12 mouse cellular contexts compared by ENCODE assay signal in the genomic region with DNA sequence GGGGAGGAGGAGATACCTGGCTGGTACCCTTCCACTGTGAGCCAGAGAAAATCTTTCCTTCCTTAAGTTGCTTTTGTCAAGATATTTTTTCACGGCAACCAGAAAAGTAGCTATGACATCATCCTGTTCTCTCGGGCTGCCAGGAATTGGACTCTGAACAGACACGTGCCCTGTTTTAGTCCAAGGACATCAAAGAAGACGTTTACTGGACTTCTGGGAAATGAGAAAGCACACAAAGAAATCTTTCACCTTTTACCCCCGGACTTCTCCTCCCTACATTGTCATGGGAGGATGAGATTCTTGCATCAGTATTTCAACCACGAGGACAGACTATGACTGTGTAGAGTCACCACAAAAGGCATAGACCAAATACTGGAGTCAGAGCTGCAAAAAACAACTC. TPM values are rescaled to one million over a fixed set of nuclear protein-coding genes. Genes with fewer than 3 reads are reported as not detected.
DNase-seq lines count a peak whose midpoint lies in the region; ATAC-seq and TF ChIP-seq lines count a peak whose summit lies in the region.
"Had no signal": no experiment of that assay in that cellular context is flagged by ENCODE, and none has a peak within 500 bp of the region (broad histone marks: within the 10 kb centered on the region; RNA-seq: fewer than 3 reads in every experiment).

No protein-coding gene starts in this region.

- H3K9me3 ChIP-seq in forebrain, embryonic 12.5 days = no peaks in the 10 kb centered on the region
- no peaks in the 10 kb centered on the region for H3K9me3 ChIP-seq in forebrain, embryonic 13.5 days (replicated peaks)
- H3K9me3 ChIP-seq: embryonic facial prominence, embryonic 12.5 days; neural tube, embryonic 13.5 days had no signal

- no peak for ATAC-seq in forebrain, embryonic 12.5 days (ENCODE audit: low FRiP score)
- no peak for ATAC-seq in forebrain, embryonic 13.5 days

- no peak overlapping the region for H3K4me3 ChIP-seq in forebrain, embryonic 12.5 days (replicated peaks)
- H3K4me3 ChIP-seq in forebrain, embryonic 13.5 days = no peak overlapping the region
- H3K4me3 ChIP-seq in layer of hippocampus, adult 2 months = no peak overlapping the region
- H3K4me3 ChIP-seq in myocyte = no peak overlapping the region
- H3K4me3 ChIP-seq: embryonic facial prominence, embryonic 12.5 days; neural tube, embryonic 13.5 days had no signal

- no peaks in the 10 kb centered on the region for H3K79me2 ChIP-seq in myocyte (ENCODE audit: control insufficient read depth, insufficient read depth)

- H3K4me2 ChIP-seq in forebrain, embryonic 12.5 days = no peak overlapping the region
- no peak overlapping the region for H3K4me2 ChIP-seq in forebrain, embryonic 13.5 days
- no peak overlapping the region for H3K4me2 ChIP-seq in myocyte (ENCODE audit: low read depth)
- H3K4me2 ChIP-seq: embryonic facial prominence, embryonic 12.5 days; neural tube, embryonic 13.5 days had no signal

- H3K9ac ChIP-seq in forebrain, embryonic 12.5 days = no peak overlapping the region
- no peak overlapping the region for H3K9ac ChIP-seq in forebrain, embryonic 13.5 days
- H3K9ac ChIP-seq: embryonic facial prominence, embryonic 12.5 days; neural tube, embryonic 13.5 days had no signal

- H3K36me3 ChIP-seq in forebrain, embryonic 12.5 days (replicated peaks) = no peaks in the 10 kb centered on the region
- no peaks in the 10 kb centered on the region for H3K36me3 ChIP-seq in forebrain, embryonic 13.5 days (ENCODE audit: poor library complexity, severe bottlenecking)
- H3K36me3 ChIP-seq in myocyte (ENCODE audit: control insufficient read depth, insufficient read depth) = peaks cover 13% of the 10 kb centered on the region
- H3K36me3 ChIP-seq: embryonic facial prominence, embryonic 12.5 days; neural tube, embryonic 13.5 days had no signal

- H3K4me1 ChIP-seq in forebrain, embryonic 12.5 days = peaks cover 43% of the 10 kb centered on the region
- H3K4me1 ChIP-seq in forebrain, embryonic 13.5 days = peaks cover 35% of the 10 kb centered on the region

- 0 out of 2 replicates have a peak overlapping the region, but pooled peaks have one; percentile 10 for H3K27ac ChIP-seq in forebrain, embryonic 12.5 days
- H3K27ac ChIP-seq in forebrain, embryonic 13.5 days = no peak overlapping the region
- 0 out of 2 replicates have a peak overlapping the region, but pooled peaks have one; percentile 14 for H3K27ac ChIP-seq in layer of hippocampus, adult 2 months
- H3K27ac ChIP-seq: embryonic facial prominence, embryonic 12.5 days; neural tube, embryonic 13.5 days had no signal

- H3K27me3 ChIP-seq in forebrain, embryonic 12.5 days = 0 out of 2 replicates have a peak, but pooled peaks cover 8% of the 10 kb centered on the region
- no peaks in the 10 kb centered on the region for H3K27me3 ChIP-seq in forebrain, embryonic 13.5 days
- H3K27me3 ChIP-seq in myocyte (ENCODE audit: control insufficient read depth, insufficient read depth, insufficient read length) = no peaks in the 10 kb centered on the region
- H3K27me3 ChIP-seq: embryonic facial prominence, embryonic 12.5 days; neural tube, embryonic 13.5 days had no signal

- no peak overlapping the region for H3ac ChIP-seq in myocyte (ENCODE audit: control insufficient read depth, insufficient read length)

- WGBS in forebrain, embryonic 12.5 days = 31% methylated on average over 6 of the region's 6 CpGs
- 22% methylated on average over 6 of the region's 6 CpGs for WGBS in forebrain, embryonic 13.5 days

- DNase-seq in layer of hippocampus, adult 2 months (ENCODE audit: low spot score in 2 of 2) = no peak
- DNase-seq in layer of hippocampus, postnatal 25 days (ENCODE audit: extremely low spot score in 1 of 2, low spot score in 1 of 2) = no peak
- DNase-seq in adrenal gland, postnatal 36 days = peak; percentile 40 to 50
- no peak for DNase-seq in cerebellum, adult 11-12 months
- no peak for DNase-seq in layer of hippocampus, adult 11-12 months (ENCODE audit: low spot score)
- DNase-seq: heart, postnatal 4 days; layer of hippocampus, adult 9-11 months had no signal

- TF ChIP-seq CTCF in layer of hippocampus, adult 2 months (conservative IDR thresholded peaks at IDR 0.05) = no peak

- TF ChIP-seq POLR2A in myocyte (IDR thresholded peaks at IDR 0.05; ENCODE audit: insufficient read length, low read depth) = no peak

TF ChIP-seq in myocyte, 11 proteins besides CTCF, POLR2A, EP300 and RAD21:
- no peak for TF ChIP-seq MAX (IDR thresholded peaks at IDR 0.05; ENCODE audit: low read depth)
- 0 out of 2 replicates have a peak, but pooled peaks have one; percentile 22 for TF ChIP-seq CEBPB (IDR thresholded peaks at IDR 0.05; ENCODE audit: insufficient read depth, poor library complexity, severe bottlenecking)

RNA-seq across cellular contexts. Expression of gene Hspb8, which starts 14.7 kb away (rescaled TPM):
- polyA plus RNA-seq in forebrain, embryonic 12.5 days (2016; fragmentation: Nextera tagmentation; extraction: Ambion mirVana) = 7.4 and 9.0 TPM in 2 replicates
- polyA plus RNA-seq in forebrain, embryonic 13.5 days (2015; fragmentation: Nextera tagmentation; extraction: Ambion mirVana) = 4.5 and 7.2 TPM in 2 replicates
- 10 to 100 TPM; 11.8 to 12.5 TPM for total RNA-seq in layer of hippocampus, adult 2 months (2021)
- 10 to 100 TPM; 11.7 to 13.6 TPM for total RNA-seq in layer of hippocampus, postnatal 25 days (2021)
- total RNA-seq in adrenal gland, postnatal 36 days (2021) = 100 to 1,000 TPM; 106 to 228 TPM
- polyA plus RNA-seq in myocyte (2012; fragmentation: generic; extraction: Trizol) = 138 TPM

Comparison
In these comparisons a context has a peak if more than half of its experiments do, and no peak if none do; other contexts are left out.
1. DNase-seq: peak in adrenal gland, postnatal 36 days (2 of 2); none in layer of hippocampus, adult 2 months (0 of 2), layer of hippocampus, postnatal 25 days (0 of 2), cerebellum, adult 11-12 months (single experiment) and layer of hippocampus, adult 11-12 months (single experiment).
2. RNA of gene Hspb8, which starts 14.7 kb away (total RNA-seq): 106 to 228 TPM in adrenal gland, postnatal 36 days; 11.7 to 13.6 TPM in layer of hippocampus, postnatal 25 days and 11.8 to 12.5 TPM in layer of hippocampus, adult 2 months; every median in the first group is over 4 times any median in the second.